Mouse (Mus musculus): ENCODE measurements at regions not wholly inside any gene's neighbourhood (a gene's known extent, or its start where the extent isn't known, plus 50 kb on each side); places are given as distances from the start of the nearest gene placed in this dataset.

DNA sequence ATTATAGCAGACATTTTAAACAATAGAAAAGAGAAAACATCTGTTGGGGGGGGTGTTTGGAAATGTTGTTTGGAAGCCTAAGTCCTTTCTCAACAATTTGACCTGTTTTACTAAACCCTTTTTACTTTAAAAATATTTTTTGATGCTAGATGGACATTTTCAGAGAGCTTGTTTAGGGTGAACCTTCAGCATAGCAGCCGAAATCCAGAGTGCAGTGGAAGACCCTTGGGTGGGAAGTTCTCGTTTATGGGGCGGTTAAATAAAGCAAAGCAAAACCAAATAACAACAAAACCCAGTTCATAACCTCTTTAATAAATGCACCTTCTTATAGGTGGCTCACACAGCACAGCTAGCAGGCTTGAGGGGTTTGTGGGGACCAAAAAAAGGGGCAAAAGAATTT lies 62.4 kb upstream of the Ppara start:
- H3K4me1 ChIP-seq (replicated peaks; ENCODE audit: control insufficient read depth, insufficient read depth, low read length) = peaks cover 30% of the 10 kb centered on the region
- no peak overlapping the region for H3K27ac ChIP-seq (ENCODE audit: control insufficient read depth, insufficient read depth, low read length)
- no peak for TF ChIP-seq POLR2A (IDR thresholded peaks at IDR 0.05; ENCODE audit: control insufficient read depth, extremely low read depth, insufficient read depth, low read length, poor library complexity)
- TF ChIP-seq CTCF (IDR thresholded peaks at IDR 0.05; ENCODE audit: borderline replicate concordance, control insufficient read depth, extremely low read depth, insufficient read depth, low read length, poor library complexity) = no peak
- no peaks in the 10 kb centered on the region; the same call in 1 of the 2 replicates for H3K36me3 ChIP-seq (ENCODE audit: control insufficient read depth, insufficient read depth, low read length)
- H3K4me3 ChIP-seq (ENCODE audit: control insufficient read depth, insufficient read depth, low read length) = no peak overlapping the region
- no peak for DNase-seq
- H3K27me3 ChIP-seq (ENCODE audit: control insufficient read depth, insufficient read depth, low read length) = no peaks in the 10 kb centered on the region
- 29% methylated on average over 3 of the region's 3 CpGs for WGBS

DNA sequence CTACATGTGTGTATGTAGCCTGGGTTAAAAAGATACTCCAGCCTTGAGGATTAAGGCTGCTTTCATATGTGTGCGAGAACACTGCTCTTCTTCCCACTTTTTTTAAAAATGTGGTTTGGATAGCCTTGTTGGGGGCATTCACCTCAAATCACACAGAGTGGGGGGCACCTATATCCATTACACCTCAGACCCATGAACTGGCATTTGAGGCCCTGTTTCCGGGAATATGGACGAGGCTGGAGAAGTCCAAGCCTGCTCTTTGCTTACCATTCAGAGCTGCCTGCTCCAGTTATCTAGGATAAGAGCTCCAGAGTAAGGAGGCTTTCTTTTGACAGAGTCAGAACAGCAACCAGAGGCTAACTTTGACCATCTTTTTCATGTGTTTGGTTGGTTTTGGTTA lies 61.9 kb upstream of the Ppara start:
- Histone ChIP-seq H3K4me3 (ENCODE audit: control insufficient read depth, insufficient read depth, low read length) (no peak overlapping the region), H3K4me1 (replicated peaks; ENCODE audit: control insufficient read depth, insufficient read depth, low read length) (peaks cover 30% of the 10 kb centered on the region), H3K27ac (ENCODE audit: control insufficient read depth, insufficient read depth, low read length) (no peak overlapping the region), H3K27me3 (ENCODE audit: control insufficient read depth, insufficient read depth, low read length) (no peaks in the 10 kb centered on the region), H3K36me3 (ENCODE audit: control insufficient read depth, insufficient read depth, low read length) (no peaks in the 10 kb centered on the region; the same call in 1 of the 2 replicates)
- TF ChIP-seq POLR2A (IDR thresholded peaks at IDR 0.05; ENCODE audit: control insufficient read depth, extremely low read depth, insufficient read depth, low read length, poor library complexity) = no peak
- TF ChIP-seq CTCF (IDR thresholded peaks at IDR 0.05; ENCODE audit: borderline replicate concordance, control insufficient read depth, extremely low read depth, insufficient read depth, low read length, poor library complexity) = no peak
- no peak for DNase-seq
- WGBS = 73% methylated on average over 3 of the region's 3 CpGs

DNA sequence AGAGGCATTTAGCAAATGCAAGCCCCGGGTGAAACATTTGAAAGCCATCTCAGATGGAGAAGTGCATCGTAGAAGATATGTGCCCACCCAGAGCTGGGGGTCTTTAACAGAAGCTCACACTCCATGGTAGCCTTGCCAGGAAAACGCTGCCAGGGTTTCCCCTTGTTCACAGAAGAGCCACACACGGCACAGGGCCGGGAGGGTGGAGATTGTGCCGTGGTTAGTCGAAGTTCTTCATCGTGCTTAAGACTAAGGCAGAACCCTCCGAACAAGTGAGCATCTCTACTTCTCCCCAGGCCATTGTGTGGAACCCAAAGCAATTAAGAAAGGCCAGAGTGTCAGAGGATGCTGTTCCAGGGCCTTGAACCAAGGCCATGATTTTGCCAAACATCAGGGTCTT lies 61.3 kb upstream of the Ppara start:
- no peak for DNase-seq
- TF ChIP-seq POLR2A (IDR thresholded peaks at IDR 0.05; ENCODE audit: control insufficient read depth, extremely low read depth, insufficient read depth, low read length, poor library complexity) (no peak), CTCF (IDR thresholded peaks at IDR 0.05; ENCODE audit: borderline replicate concordance, control insufficient read depth, extremely low read depth, insufficient read depth, low read length, poor library complexity) (no peak)
- Histone ChIP-seq H3K27me3 (ENCODE audit: control insufficient read depth, insufficient read depth, low read length) (no peaks in the 10 kb centered on the region), H3K27ac (ENCODE audit: control insufficient read depth, insufficient read depth, low read length) (no peak overlapping the region), H3K36me3 (ENCODE audit: control insufficient read depth, insufficient read depth, low read length) (no peaks in the 10 kb centered on the region; the same call in 1 of the 2 replicates), H3K4me1 (replicated peaks; ENCODE audit: control insufficient read depth, insufficient read depth, low read length) (peaks cover 30% of the 10 kb centered on the region), H3K4me3 (ENCODE audit: control insufficient read depth, insufficient read depth, low read length) (0 out of 2 replicates have a peak overlapping the region, but pooled peaks have one; percentile 11)
- 44% methylated on average over 9 of the region's 9 CpGs for WGBS

DNA sequence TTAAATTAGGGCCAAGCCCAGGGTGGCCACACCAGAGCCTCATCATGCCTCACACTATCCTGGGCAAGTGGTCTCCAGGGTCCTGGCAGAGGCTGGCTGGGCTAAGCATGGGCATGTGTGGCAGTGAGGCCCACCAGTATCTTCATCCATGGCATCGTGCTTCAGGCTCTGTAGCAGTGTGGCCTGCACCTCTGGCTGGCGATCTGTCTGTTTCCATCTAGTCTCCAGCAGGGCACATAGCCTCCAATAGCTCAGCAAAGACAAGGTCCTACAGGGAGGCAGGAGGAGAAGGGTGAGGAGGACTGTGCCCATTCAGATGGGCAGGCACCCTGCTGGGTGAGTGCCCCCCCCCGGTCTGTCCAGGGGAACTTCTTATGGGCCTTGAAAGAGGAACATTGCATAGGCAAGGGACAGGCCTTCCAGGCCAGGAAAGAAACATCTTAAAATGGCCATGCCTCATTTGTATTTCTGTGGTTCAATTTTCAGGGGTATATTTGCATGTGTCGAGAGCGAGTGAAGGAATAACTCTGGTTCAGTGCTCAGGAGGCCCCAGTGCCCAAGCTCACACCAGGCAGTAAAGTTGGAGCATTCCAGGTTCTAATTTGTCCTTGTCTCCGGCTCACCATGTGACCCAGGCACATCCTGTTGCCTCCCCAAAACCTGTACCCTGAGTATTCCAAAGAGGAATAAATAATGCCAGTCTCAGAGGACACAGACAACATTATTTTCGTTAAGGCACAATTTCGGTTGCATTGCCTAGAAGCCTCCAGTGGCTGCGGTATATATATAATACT lies 60.4 kb upstream of the Ppara start:
- no peak overlapping the region for H3K4me3 ChIP-seq (ENCODE audit: control insufficient read depth, insufficient read depth, low read length)
- no peaks in the 10 kb centered on the region; the same call in 1 of the 2 replicates for H3K36me3 ChIP-seq (ENCODE audit: control insufficient read depth, insufficient read depth, low read length)
- H3K27me3 ChIP-seq (ENCODE audit: control insufficient read depth, insufficient read depth, low read length) = no peaks in the 10 kb centered on the region
- WGBS = 84% methylated on average over 9 of the region's 9 CpGs
- DNase-seq = no peak
- TF ChIP-seq CTCF (IDR thresholded peaks at IDR 0.05; ENCODE audit: borderline replicate concordance, control insufficient read depth, extremely low read depth, insufficient read depth, low read length, poor library complexity) (no peak), POLR2A (IDR thresholded peaks at IDR 0.05; ENCODE audit: control insufficient read depth, extremely low read depth, insufficient read depth, low read length, poor library complexity) (no peak)
- no peak overlapping the region for H3K27ac ChIP-seq (ENCODE audit: control insufficient read depth, insufficient read depth, low read length)
- H3K4me1 ChIP-seq (replicated peaks; ENCODE audit: control insufficient read depth, insufficient read depth, low read length) = peaks cover 23% of the 10 kb centered on the region

DNA sequence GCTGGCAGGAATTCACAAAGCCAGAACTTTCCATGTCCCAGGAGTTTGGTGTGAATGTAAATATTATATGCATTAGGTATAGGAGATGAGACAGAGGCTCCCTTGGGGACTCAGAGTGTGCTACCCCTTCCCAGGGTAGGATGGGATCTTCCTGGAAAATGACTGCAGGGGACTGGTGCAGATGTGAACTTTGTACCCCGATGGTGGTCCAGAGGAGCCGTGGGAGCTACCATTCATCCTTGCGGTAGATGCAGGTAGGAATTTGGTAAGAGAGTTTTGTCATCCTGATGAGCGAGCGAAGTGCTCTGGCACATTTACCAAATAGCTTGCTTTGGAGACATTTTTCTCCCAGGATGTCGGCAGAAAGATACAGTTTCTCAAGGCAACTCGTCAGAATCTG lies 59.7 kb upstream of the Ppara start:
- peaks cover 16% of the 10 kb centered on the region for H3K4me1 ChIP-seq (replicated peaks; ENCODE audit: control insufficient read depth, insufficient read depth, low read length)
- H3K36me3 ChIP-seq (ENCODE audit: control insufficient read depth, insufficient read depth, low read length) = no peaks in the 10 kb centered on the region; the same call in 1 of the 2 replicates
- no peak overlapping the region for H3K27ac ChIP-seq (ENCODE audit: control insufficient read depth, insufficient read depth, low read length)
- no peak overlapping the region for H3K4me3 ChIP-seq (ENCODE audit: control insufficient read depth, insufficient read depth, low read length)
- WGBS = 91% methylated on average over 7 of the region's 7 CpGs
- no peaks in the 10 kb centered on the region for H3K27me3 ChIP-seq (ENCODE audit: control insufficient read depth, insufficient read depth, low read length)
- TF ChIP-seq POLR2A (IDR thresholded peaks at IDR 0.05; ENCODE audit: control insufficient read depth, extremely low read depth, insufficient read depth, low read length, poor library complexity) = no peak
- DNase-seq = no peak

DNA sequence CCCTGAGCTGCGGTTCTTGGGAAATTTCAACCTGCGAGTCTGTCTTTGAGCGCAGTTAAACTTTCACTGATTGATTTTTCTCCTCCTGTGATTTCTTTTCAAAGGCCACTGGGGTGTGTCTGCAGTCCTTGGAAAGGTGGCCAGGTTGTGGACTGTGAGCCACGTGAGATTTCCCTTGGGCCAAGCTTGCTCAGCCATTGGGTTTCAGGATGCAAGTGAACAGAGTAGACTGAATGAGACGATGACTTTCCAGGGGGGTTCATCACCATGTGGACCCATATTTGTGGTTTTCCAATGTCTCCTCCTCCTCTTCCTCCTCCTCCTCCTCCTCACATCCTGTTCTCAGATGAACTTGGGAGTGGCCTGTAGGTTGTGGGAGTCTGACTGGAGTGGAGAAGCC lies 59.0 kb upstream of the Ppara start:
- WGBS = 68% methylated on average over 5 of the region's 5 CpGs
- H3K36me3 ChIP-seq (ENCODE audit: control insufficient read depth, insufficient read depth, low read length) = no peaks in the 10 kb centered on the region; the same call in 1 of the 2 replicates
- DNase-seq = no peak
- H3K4me3 ChIP-seq (ENCODE audit: control insufficient read depth, insufficient read depth, low read length) = no peak overlapping the region
- no peak overlapping the region for H3K27ac ChIP-seq (ENCODE audit: control insufficient read depth, insufficient read depth, low read length)
- H3K27me3 ChIP-seq (ENCODE audit: control insufficient read depth, insufficient read depth, low read length) = no peaks in the 10 kb centered on the region
- TF ChIP-seq POLR2A (IDR thresholded peaks at IDR 0.05; ENCODE audit: control insufficient read depth, extremely low read depth, insufficient read depth, low read length, poor library complexity) = no peak
- no peak for TF ChIP-seq CTCF (IDR thresholded peaks at IDR 0.05; ENCODE audit: borderline replicate concordance, control insufficient read depth, extremely low read depth, insufficient read depth, low read length, poor library complexity)
- peaks cover 16% of the 10 kb centered on the region for H3K4me1 ChIP-seq (replicated peaks; ENCODE audit: control insufficient read depth, insufficient read depth, low read length)
